ENCODE assay signal across 19 mouse cellular contexts in genomic region chr10:116428026-116428780, GRCm38 (mm10). TPM values are rescaled to one million over a fixed set of nuclear protein-coding genes. Genes with fewer than 3 reads are reported as not detected.
DNase-seq lines count a peak whose midpoint lies in the region; ATAC-seq and TF ChIP-seq lines count a peak whose summit lies in the region.
"Had no signal": no experiment of that assay in that cellular context is flagged by ENCODE, and none has a peak within 500 bp of the region (broad histone marks: within the 10 kb centered on the region; RNA-seq: fewer than 3 reads in every experiment).

No protein-coding gene starts in this region.

- H3K27ac ChIP-seq in midbrain, embryonic 13.5 days = no peak overlapping the region
- H3K27ac ChIP-seq: embryonic facial prominence, embryonic 13.5 days; liver, embryonic 12.5 days; midbrain, embryonic 10.5 days; stomach, postnatal 0 days had no signal

- no peaks in the 10 kb centered on the region for H3K36me3 ChIP-seq in E14TG2a.4 (ENCODE audit: insufficient read depth, low read length)
- peaks cover 13% of the 10 kb centered on the region for H3K36me3 ChIP-seq in midbrain, embryonic 13.5 days
- H3K36me3 ChIP-seq: liver, embryonic 12.5 days had no signal

- WGBS in midbrain, embryonic 13.5 days = 93% methylated on average over 26 of the region's 26 CpGs

- no peak for TF ChIP-seq CTCF in E14TG2a.4 (conservative IDR thresholded peaks at IDR 0.05; ENCODE audit: low read length)

- no peak overlapping the region for H3K9ac ChIP-seq in midbrain, embryonic 13.5 days (replicated peaks)
- H3K9ac ChIP-seq: embryonic facial prominence, embryonic 13.5 days; liver, embryonic 12.5 days had no signal

- peaks cover 24% of the 10 kb centered on the region; the same call in 1 of the 2 replicates for H3K27me3 ChIP-seq in E14TG2a.4 (ENCODE audit: insufficient read depth, low read length)
- H3K27me3 ChIP-seq in midbrain, embryonic 13.5 days = no peaks in the 10 kb centered on the region
- H3K27me3 ChIP-seq: embryonic facial prominence, embryonic 13.5 days; liver, embryonic 12.5 days had no signal

- H3K9me3 ChIP-seq in E14TG2a.4 (ENCODE audit: low read length) = peaks cover 7% of the 10 kb centered on the region; the same call in 1 of the 2 replicates
- no peaks in the 10 kb centered on the region for H3K9me3 ChIP-seq in midbrain, embryonic 13.5 days
- H3K9me3 ChIP-seq: liver, embryonic 12.5 days had no signal

- H3K4me1 ChIP-seq in E14TG2a.4 (replicated peaks; ENCODE audit: low read depth, low read length) = peaks cover 57% of the 10 kb centered on the region
- H3K4me1 ChIP-seq in midbrain, embryonic 13.5 days (replicated peaks) = no peaks in the 10 kb centered on the region
- H3K4me1 ChIP-seq: liver, embryonic 12.5 days; midbrain, embryonic 10.5 days had no signal

- intact Hi-C loops in left cerebral cortex, postnatal 36 days (cut with DNase I) = loop anchor here (5.0 kb wide), 1 partner anchor 44 kb away; the partner anchor contains the start of gene Kcnmb4

- H3K4me2 ChIP-seq in midbrain, embryonic 13.5 days (replicated peaks) = no peak overlapping the region
- H3K4me2 ChIP-seq: embryonic facial prominence, embryonic 13.5 days; liver, embryonic 12.5 days had no signal

- ATAC-seq in midbrain, embryonic 13.5 days = no peak
- ATAC-seq: forebrain, embryonic 14.5 days; hindbrain, embryonic 16.5 days; liver, embryonic 12.5 days had no signal

- H3K4me3 ChIP-seq in E14TG2a.4 (replicated peaks; ENCODE audit: low read length) = peak overlapping the region; percentile 48
- H3K4me3 ChIP-seq in midbrain, embryonic 13.5 days (replicated peaks) = no peak overlapping the region
- H3K4me3 ChIP-seq: embryonic facial prominence, embryonic 13.5 days; liver, embryonic 12.5 days; midbrain, embryonic 10.5 days had no signal

- peak; percentile 50 to 74 for DNase-seq in frontal cortex, postnatal 10 days (ENCODE audit: low spot score in 2 of 2)
- peak; percentile 26 to 30 for DNase-seq in layer of hippocampus, postnatal 10 days (ENCODE audit: low spot score in 2 of 2)
- peak; percentile 82 to 85 for DNase-seq in left cerebral cortex, postnatal 36 days (ENCODE audit: low spot score in 2 of 2)
- DNase-seq in lung, postnatal 4 days = no peak
- no peak for DNase-seq in cerebellum, adult 9-10 months
- no peak for DNase-seq in adrenal gland, postnatal 10 days
- DNase-seq: adrenal gland, postnatal 25 days; cerebellum, postnatal 25 days; kidney, adult 18-20 months; thymus, postnatal 4 days had no signal

RNA-seq across cellular contexts. Expression of gene Kcnmb4, which starts 45.5 kb away (rescaled TPM):
- total RNA-seq in layer of hippocampus, postnatal 10 days (2021) = 10 to 100 TPM; 80.0 to 80.3 TPM
- 100 to 1,000 TPM in 1 of 2 experiments, 10 to 100 TPM in 1; 97.0 to 125 TPM for total RNA-seq in left cerebral cortex, postnatal 36 days (2021)
- 1 to 10 TPM; 6.2 to 6.3 TPM for total RNA-seq in adrenal gland, postnatal 10 days (2021)
- polyA plus RNA-seq in midbrain, embryonic 13.5 days (2015; fragmentation: Nextera tagmentation; extraction: Ambion mirVana) = 12.9 and 13.1 TPM in 2 replicates
- total RNA-seq: granulocyte monocyte progenitor cell, adult 5-6 weeks had no signal

Comparison
In these comparisons a context has a peak if more than half of its experiments do, and no peak if none do; other contexts are left out.
1. DNase-seq: peak in frontal cortex, postnatal 10 days (2 of 2), layer of hippocampus, postnatal 10 days (2 of 2) and left cerebral cortex, postnatal 36 days (2 of 2); none in lung, postnatal 4 days (0 of 2), cerebellum, adult 9-10 months (single experiment) and adrenal gland, postnatal 10 days (single experiment).
2. RNA of gene Kcnmb4, which starts 45.5 kb away (total RNA-seq): 97.0 to 125 TPM in left cerebral cortex, postnatal 36 days and 80.0 to 80.3 TPM in layer of hippocampus, postnatal 10 days; 6.2 to 6.3 TPM in adrenal gland, postnatal 10 days; every median in the first group is over 10 times any median in the second.